Mouse (Mus musculus) adrenal gland, postnatal 36 days (tissue): Measurements from ENCODE around the gene Aip. TPM values are rescaled to one million over a fixed set of nuclear protein-coding genes. Genes with fewer than 3 reads are reported as not detected.
A peak's percentile ranks its signal among the peaks of the same experiment; 100 is the strongest.

Experiments used
- DNase-seq, 2 experiments: peaks; one replicate each; pipeline ENCODE4 v3.0.0; 2021; ENCODE audit warnings: mixed read lengths in 1 of 2
- long read RNA-seq, 2 experiments: library from polyadenylated mRNA; stranded (forward); transcript quantifications; one replicate each; pipeline ENCODE4 v2.0.0; 2021; ENCODE audit warnings: borderline sequencing depth in 2 of 2
- total RNA-seq, 2 experiments: library from RNA; stranded (reverse); gene quantifications; 2 replicates each; pipeline ENCODE4 v1.2.3; 2021

The Aip gene
- 100 to 1,000 TPM; 104 to 124 TPM for total RNA-seq
- long read RNA-seq, experiment 1, transcript Aip-201 (6 exons, 1,261 nt): major isoform, 121 of 149 reads
- long read RNA-seq, experiment 1, transcript Aip-202 (7 exons, 1,378 nt): minor isoform, 11 of 149 reads
- long read RNA-seq, experiment 1, partial matches to known transcripts: 7 of 149 reads
- long read RNA-seq, experiment 1, other reads (novel, unspliced or antisense): 10 of 149 reads
- long read RNA-seq, experiment 2, transcript Aip-201 (6 exons, 1,261 nt): major isoform, 39 of 47 reads
- long read RNA-seq, experiment 2, partial matches to known transcripts: 2 of 47 reads
- long read RNA-seq, experiment 2, other reads (novel, unspliced or antisense): 2 of 47 reads

DNA sequence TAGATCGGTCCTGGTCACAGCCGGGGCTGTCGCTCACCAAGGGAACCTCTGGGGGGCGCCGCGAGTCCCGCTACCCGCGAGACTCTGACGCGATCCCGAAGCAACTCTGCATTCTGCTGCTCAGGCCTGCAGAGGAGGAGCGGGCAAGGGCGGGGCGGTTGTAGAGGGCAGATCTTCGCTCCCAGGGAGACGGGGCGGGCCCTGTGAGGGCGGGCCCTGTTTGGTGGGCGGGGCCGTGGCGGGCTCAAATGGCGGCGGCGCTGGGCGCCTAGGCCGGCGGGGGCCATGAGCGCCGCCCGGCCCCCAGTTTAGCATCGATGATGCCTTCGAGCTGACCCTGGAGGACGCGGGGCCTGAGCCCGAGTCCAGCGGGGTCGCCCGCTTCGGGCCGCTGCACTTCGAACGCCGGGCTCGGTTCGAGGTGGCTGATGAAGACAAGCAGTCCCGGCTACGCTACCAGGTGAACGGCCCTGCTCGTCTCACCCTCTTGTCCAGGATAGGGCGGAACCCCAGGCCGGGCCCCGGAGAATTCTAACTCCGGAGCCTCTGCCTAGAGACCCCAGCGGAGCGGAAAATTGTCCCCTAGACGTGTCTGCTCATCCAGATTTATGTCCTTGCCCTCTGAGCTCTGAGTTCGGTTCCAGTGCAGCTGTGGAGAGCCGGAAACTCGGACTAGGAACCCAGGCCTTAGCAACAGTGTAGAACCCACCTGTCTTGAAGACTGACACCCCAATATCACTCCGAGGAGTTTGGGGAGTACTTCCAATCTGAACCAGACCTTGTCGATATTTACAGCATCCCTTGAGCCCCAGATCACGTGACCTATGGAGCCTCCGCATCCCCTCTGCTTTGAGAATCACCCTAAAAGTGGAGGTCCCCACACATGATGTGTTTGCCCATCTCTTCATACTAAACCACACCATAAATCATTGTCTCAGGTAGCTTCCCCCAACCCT lies at the start of gene Aip:
Gene Aip (minus strand): TSS at position 118 of the 956 bp plus-strand sequence.
- peak; percentile 99 to 100 for DNase-seq

GRCm38 (mm10) chr19:4172925-4173324 lies 47.3 kb upstream of the Aip start:
- DNase-seq: no peak

DNA sequence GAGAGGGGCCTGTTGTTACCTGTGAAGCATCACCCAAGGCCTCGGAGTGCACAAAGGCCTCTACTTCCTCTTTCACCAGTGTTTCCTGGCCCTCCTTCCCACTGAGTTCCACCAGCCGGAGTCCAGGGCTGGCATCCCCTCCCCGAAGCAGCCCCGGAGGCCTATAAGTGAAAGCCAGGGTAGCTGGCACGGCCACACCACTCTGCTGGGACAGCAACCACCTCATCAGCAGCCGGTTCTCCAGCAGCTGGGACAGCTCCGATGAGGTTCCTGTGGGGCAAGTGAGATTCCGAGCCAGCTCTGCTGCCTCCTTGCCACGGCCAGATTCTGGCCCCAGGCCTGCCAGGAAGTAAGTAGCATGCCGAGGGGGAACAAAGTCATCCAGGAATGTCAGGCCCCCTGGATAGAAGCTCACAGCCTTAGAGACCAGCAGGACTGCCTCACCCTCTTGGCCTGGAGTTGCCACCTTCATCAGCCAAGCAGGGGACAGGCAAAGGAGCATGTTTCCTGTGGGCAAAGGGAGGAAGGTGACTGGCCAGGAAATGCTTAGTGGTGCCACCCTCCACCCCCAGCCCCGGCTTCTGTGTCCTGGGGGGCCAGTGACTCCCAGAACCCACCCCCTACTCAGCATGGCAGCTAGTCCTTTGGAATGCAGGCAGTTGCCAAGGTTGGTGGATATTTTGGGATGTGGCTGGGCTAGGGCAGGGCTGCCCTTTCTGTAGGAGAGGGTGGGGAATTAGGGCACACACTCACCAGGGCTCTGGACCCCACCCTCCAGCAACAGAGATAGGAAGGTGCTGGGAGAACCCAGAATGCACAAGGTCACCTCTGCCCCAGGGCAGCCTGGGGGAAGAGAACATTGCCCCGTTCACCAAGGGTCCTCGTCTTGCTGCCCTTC lies 46.0 kb upstream of the Aip start:
- no peak for DNase-seq

DNA sequence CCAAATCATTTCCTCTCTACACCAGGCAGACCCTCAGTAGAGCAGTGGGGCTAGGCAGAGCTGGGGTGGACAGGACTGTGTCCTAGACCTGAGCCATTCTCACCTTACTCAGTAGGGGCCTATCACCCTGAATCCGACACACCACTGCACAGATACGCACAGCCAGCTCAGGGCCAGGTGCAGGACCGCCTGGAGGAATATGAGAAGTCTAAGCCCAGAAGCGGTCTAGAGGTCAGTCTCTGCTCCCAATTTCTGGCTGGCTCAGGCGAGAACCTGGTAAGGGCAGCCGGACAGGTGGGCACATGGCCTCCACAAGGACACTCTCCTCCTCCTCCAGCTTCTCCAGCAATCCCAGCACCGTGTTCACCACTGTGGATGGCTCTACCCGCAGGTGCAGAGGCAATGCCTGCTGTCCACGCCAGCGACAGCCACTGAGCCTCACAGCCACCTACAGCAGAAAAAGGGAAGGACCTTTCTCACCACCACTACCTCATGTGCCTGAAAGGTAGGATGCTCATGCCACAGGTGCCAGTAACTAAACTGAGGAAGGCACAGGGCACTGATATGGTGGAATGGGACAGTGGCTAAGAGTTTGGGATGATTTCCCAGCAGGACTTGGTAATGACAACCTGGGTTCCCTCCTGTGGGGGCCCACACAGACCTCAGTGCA lies 45.2 kb upstream of the Aip start:
- no peak for DNase-seq

- peak in 1 of 2 experiments; percentile 57 for DNase-seq
Measured at GRCm38 (mm10) chr19:4169810-4170209, 44.2 kb upstream of the Aip start.

DNA sequence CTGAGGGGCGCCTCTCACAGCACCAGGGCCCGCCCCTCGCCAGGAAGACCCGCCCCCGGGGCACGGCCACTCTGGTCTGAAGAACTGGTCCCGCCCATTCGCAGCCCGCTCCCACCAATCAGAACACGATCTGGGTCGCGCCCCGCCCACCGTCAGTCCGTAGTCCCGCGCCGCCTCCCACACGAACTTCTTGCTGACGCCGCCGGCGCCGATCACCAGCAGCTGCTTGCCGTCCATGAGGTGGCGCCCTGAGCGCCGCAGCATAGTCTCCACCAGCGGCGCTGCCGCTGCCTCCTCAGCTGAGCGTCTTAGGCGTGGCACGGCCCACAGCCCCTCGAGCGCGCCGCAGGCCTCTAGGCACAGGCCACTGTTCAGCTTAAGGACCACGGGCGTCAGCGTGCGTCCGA lies 43.7 kb upstream of the Aip start:
- peak; percentile 100 for DNase-seq

DNA sequence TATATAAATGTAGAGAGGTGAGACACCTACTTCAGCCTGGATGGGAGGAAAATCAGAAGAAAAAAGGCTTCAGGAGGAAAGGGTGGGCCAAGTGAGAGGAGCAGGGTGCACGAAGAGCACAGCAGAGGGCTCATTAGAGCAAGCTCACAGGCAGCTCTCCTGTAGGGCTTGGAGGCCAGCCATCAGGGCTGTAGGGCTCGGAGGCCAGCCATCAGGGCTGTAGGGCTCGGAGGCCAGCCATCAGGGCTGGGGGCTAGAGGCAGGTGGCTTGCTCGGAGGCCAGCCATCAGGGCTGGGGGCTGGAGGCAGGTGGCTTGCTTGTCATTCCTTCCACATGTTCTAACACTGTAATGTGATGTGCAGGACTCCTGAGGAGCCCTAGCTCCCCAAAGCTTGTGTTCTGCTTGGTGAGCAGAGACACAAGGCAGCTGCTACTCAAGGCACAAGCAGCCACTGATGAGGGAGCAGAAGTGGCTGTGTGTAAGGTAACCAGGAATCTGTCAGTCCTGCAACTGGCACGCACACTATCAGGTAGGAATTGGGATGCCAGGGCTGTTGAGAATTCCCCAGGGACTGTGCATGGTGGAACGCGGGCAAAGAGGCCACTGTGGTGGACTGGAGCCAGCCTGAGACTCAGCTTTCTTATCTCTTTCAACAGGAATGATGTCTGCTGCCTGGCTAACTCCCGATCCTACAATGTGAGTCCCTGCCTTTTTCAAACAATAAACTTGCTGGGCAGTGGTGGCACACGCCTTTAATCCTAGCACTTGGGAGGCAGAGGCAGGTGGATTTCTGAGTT lies 41.2 kb upstream of the Aip start:
- peak; percentile 55 to 57 for DNase-seq

- DNase-seq: peak; percentile 69
Measured at GRCm38 (mm10) chr19:4164721-4165120, 39.1 kb upstream of the Aip start.

- DNase-seq: no peak
Measured at GRCm38 (mm10) chr19:4164100-4164499, 38.4 kb upstream of the Aip start.

DNA sequence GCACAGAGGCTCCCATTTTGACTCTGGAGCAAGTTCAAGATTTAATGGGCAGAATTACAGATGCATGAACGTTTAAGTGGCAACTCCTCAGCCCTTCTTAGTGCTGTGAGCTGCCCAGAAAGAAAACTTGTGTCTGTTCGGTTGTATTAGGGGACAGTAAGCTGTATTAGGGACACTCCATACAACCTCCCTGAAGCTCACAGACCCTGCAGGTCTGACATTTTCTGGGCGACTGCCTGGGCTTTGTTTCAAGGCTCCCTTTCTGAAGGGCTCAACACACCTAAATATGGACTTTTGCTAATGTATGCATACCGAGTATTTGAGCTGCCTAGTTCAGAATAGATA lies 37.9 kb upstream of the Aip start:
- DNase-seq: no peak

DNA sequence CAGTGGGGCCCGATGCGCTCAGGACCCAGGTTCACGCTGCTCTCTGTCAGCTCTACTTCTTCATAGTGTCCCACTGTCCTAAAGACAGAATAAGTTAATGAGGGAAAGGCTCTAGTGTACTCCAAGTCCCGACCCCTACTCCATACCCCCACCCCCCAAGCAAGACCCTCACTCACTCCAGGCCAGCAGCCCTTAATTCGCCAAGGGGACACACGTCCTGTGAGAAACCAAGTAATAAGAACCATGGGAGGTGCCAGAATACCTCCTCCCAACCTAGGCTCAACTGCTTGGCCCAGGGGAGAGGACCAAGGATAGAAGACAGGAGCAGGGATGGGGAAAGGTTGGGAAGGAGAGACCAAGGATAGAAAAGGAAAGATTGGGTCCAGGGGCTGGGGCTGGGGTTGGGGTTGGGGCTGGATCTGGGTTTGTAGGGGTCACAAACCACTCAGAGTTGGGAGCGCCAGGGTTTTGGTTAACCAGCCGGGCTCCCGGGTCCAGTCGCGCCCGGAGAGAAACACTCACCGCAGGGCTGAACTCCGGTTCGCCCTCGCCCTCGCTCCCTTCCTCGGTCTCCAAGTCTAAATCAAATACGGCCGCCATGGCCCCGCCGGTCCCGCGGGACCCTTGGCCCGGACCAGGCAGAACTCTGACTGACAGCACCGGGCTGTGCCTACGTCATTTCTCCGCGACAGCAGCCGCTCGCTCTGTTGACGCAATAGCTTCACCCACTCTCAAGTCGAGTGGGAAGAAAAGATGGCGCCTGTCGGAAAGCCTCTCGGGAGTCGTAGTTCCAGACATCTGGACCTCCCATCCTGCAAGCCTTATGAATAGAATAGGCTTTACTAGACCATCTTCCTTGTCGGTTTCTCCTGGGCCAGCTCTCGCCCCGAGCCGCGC lies 37.2 kb upstream of the Aip start, which contains the start of gene Rps6kb2:
Gene Rps6kb2 (minus strand): TSS at position 709 of the 897 bp plus-strand sequence.
- DNase-seq: peak; percentile 96 to 97

GRCm38 (mm10) chr19:4159049-4159448 lies 33.4 kb upstream of the Aip start:
- DNase-seq: no peak

GRCm38 (mm10) chr19:4156771-4157170 lies 31.1 kb upstream of the Aip start:
- DNase-seq: no peak

- DNase-seq: no peak
Measured at GRCm38 (mm10) chr19:4156073-4156579, 30.5 kb upstream of the Aip start.

GRCm38 (mm10) chr19:4155223-4156072 lies 29.8 kb upstream of the Aip start:
- DNase-seq: no peak

GRCm38 (mm10) chr19:4154437-4155222 lies 29.0 kb upstream of the Aip start:
- no peak for DNase-seq

DNA sequence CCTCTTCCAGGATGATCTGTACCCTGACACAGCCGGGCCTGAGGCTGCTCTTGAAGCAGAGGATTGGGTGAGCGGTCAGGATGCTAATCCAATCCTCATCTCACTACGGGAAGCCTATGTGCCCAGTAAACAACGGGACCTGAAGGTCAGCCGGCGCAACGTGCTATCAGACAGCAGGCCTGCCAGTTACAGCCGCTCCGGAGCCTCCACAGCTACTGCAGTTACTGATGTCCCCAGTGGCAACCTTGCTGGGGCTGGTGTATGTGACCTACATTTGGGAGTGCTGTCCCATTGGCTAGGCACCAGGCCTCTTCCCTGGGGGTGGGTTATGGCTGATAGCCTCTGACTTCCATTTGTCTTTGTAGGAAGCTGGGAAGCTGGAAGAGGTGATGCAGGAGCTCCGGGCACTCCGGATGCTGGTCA lies 27.6 kb upstream of the Aip start, which contains the start of gene Ptprcap:
Gene Ptprcap (plus strand): TSS at position 373 of the 423 bp plus-strand sequence.
- no peak for DNase-seq
